Mouse (Mus musculus) stomach, embryonic 16.5 days (tissue): ENCODE data around the gene Yae1d1. TPM values are rescaled to one million over a fixed set of nuclear protein-coding genes. Genes with fewer than 3 reads are reported as not detected.
A peak's percentile ranks its signal among the peaks of the same experiment; 100 is the strongest.

ENCODE experiments used
- ATAC-seq: fragments of 200-750 bp; cut with Nextera tagmentation; 2 replicates; pipeline ENCODE4 v1.8.0; 2017; ENCODE audit warnings: moderate number of reproducible peaks, moderate TSS enrichment; ENCODE audit not compliant: insufficient read depth, low FRiP score
- H3K27ac ChIP-seq: fragments of 300-500 bp; sonication (generic); 2 replicates; pipeline ENCODE4 v1.5.1; 2014; ENCODE audit warnings: low read length
- H3K27me3 ChIP-seq: fragments of 300-500 bp; sonication (generic); 2 replicates; pipeline ENCODE4 v1.6.1; 2014; ENCODE audit warnings: low read length, control low read depth, mixed read lengths; ENCODE audit not compliant: control insufficient read depth, insufficient read depth
- H3K36me3 ChIP-seq: fragments of 300-500 bp; sonication (generic); 2 replicates; pipeline ENCODE4 v1.6.1; 2014; ENCODE audit warnings: low read length; ENCODE audit not compliant: control insufficient read depth, insufficient read depth
- H3K4me1 ChIP-seq: fragments of 300-500 bp; sonication (generic); 2 replicates; pipeline ENCODE4 v1.6.1; 2014; ENCODE audit warnings: low read length, control low read depth, mixed read lengths; ENCODE audit not compliant: control insufficient read depth, insufficient read depth
- H3K4me2 ChIP-seq: fragments of 300-500 bp; sonication (generic); 2 replicates; pipeline ENCODE4 v1.6.1; 2014; ENCODE audit warnings: low read depth, low read length, mixed read lengths
- H3K4me3 ChIP-seq: fragments of 300-500 bp; sonication (generic); replicated peaks from 2 replicates; pipeline ENCODE4 v1.5.1; 2014; ENCODE audit warnings: mild to moderate bottlenecking, low read length
- H3K9ac ChIP-seq: fragments of 300-500 bp; sonication (generic); 2 replicates; pipeline ENCODE4 v1.6.1; 2014; ENCODE audit warnings: low read length
- H3K9me3 ChIP-seq: fragments of 300-500 bp; sonication (generic); replicated peaks from 2 replicates; pipeline ENCODE4 v1.6.1; 2016; ENCODE audit warnings: low read length, control low read depth; ENCODE audit not compliant: control insufficient read depth
- WGBS: fragments of 180-500 bp; shearing (Covaris S2); extraction: QIAGEN DNeasy Blood & Tissue Kit; methylation state at CpG from one replicate; pipeline ENCODE4 v1.1.7; 2014; 5-methylcytosine and 5-hydroxymethylcytosine counted together
- polyA plus RNA-seq: library from polyadenylated mRNA; unstranded; fragments of >200 nt; fragmentation: Nextera tagmentation; extraction: Ambion mirVana; gene quantifications from 2 replicates; pipeline ENCODE4 v1.2.1, GENCODE M21; 2015

Gene Yae1d1
- polyA plus RNA-seq, 1 experiment from 2014 or later, result 58.5 TPM

DNA sequence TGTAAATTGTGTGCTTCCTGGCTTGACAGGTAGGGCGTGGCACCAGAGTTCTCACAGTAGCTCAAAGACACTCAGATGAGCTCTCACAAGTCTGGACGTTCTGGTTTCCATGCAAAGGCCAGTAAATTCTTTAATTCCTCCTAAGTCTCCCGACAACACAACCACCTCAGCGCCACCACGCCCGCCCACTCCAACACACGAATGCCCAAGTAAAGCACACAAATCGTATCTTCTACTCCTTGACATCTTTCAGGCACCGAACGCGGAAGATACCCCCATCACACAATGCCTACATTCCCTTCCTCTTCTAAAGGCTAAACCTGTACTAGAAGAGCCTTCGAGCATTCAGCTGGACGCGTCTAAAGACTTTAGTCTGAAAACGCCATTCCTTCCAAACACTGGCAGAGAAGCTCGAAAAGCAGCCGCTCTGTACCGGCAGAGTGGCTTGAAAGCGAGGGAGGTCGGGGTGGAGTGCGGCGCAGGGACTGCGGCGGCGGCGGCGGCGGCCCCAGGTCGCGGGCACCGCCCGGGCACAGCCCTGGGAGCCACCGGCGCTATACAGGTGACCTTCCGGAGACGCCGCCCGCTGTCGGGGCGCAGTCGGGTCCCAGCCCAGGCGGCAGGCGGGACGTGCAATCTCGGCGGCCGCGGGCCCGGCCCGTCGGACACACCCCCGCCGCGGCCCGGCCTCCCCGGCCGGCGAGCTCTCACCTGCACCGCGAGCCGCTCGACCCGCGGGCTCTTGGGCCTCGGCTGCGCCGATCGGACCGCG lies 49.7 kb downstream of the Yae1d1 start:
- under 1% methylated on average over 70 of the region's 70 CpGs for WGBS
- Histone ChIP-seq H3K4me1 (peaks cover 16% of the 10 kb centered on the region), H3K36me3 (no peaks in the 10 kb centered on the region), H3K4me3 (peak overlapping the region; percentile 91), H3K27ac (peak overlapping the region; percentile 94), H3K4me2 (peak overlapping the region; percentile 68), H3K27me3 (no peaks in the 10 kb centered on the region), H3K9me3 (no peaks in the 10 kb centered on the region), H3K9ac (peak overlapping the region; percentile 95)
- ATAC-seq, result peak; percentile 88

DNA sequence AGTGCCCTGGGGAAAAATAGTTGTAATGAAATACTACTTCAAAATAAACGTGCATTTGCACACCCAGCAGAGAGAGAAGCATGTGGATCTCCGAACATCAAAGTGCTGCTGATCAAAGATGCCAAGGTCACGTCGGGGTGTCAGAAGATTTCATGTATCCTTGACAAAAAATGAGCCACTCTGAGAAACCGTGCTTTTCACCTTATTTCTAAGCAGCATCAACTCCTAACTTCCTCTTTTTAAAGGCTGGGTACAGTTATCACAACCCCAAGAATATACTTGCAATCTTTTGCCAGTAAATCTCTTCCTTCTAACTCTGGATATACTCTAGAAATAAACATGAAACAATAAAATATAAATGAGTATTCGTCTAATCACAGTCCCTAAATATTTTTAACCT lies 50.8 kb downstream of the Yae1d1 start:
- no peak overlapping the region for H3K9ac ChIP-seq
- H3K4me1 ChIP-seq, result peaks cover 16% of the 10 kb centered on the region
- H3K9me3 ChIP-seq, result no peaks in the 10 kb centered on the region
- H3K4me3 ChIP-seq, result no peak overlapping the region
- H3K27me3 ChIP-seq, result no peaks in the 10 kb centered on the region
- no peaks in the 10 kb centered on the region for H3K36me3 ChIP-seq
- ATAC-seq, result no peak
- H3K27ac ChIP-seq, result no peak overlapping the region
- 66% methylated on average over 6 of the region's 6 CpGs for WGBS
- no peak overlapping the region for H3K4me2 ChIP-seq

Other genes starting within 250 kb of the Yae1d1 start
- gene Cdk13, start 188.3 kb downstream of the Yae1d1 start, polyA plus RNA-seq, result 9.8 and 12.9 TPM in 2 replicates
- gene Rala, start 49.1 kb downstream of the Yae1d1 start, polyA plus RNA-seq, result 89.4 and 90.3 TPM in 2 replicates